Mouse (Mus musculus) heart, embryonic 15.5 days (tissue): ENCODE results near the gene Pde5a. TPM values are rescaled to one million over a fixed set of nuclear protein-coding genes. Genes with fewer than 3 reads are reported as not detected.

Experiments used
- ATAC-seq: fragments of 200-750 bp; cut with Nextera tagmentation; replicated peaks from 2 replicates; pipeline ENCODE4 v1.8.0; 2017; ENCODE audit warnings: low read depth, moderate TSS enrichment; ENCODE audit not compliant: insufficient number of reproducible peaks, insufficient read depth, low FRiP score
- H3K27ac ChIP-seq: fragments of 300-500 bp; sonication (generic); 2 replicates; pipeline ENCODE4 v1.5.1; 2015; ENCODE audit warnings: mild to moderate bottlenecking, inconsistent platforms
- H3K27me3 ChIP-seq: fragments of 300-500 bp; sonication (generic); 2 replicates; pipeline ENCODE4 v1.6.1; 2015; ENCODE audit warnings: inconsistent platforms
- H3K36me3 ChIP-seq: fragments of 300-500 bp; sonication (generic); 2 replicates; pipeline ENCODE4 v1.6.1; 2015; ENCODE audit warnings: mild to moderate bottlenecking, inconsistent platforms
- H3K4me1 ChIP-seq: fragments of 300-500 bp; sonication (generic); replicated peaks from 2 replicates; pipeline ENCODE4 v1.6.1; 2015; ENCODE audit warnings: inconsistent platforms
- H3K4me2 ChIP-seq: fragments of 300-500 bp; sonication (generic); 2 replicates; pipeline ENCODE4 v1.6.1; 2015; ENCODE audit warnings: inconsistent platforms, mild to moderate bottlenecking, moderate library complexity
- H3K4me3 ChIP-seq: fragments of 300-500 bp; sonication (generic); 2 replicates; pipeline ENCODE4 v1.5.1; 2015; ENCODE audit warnings: mild to moderate bottlenecking, inconsistent platforms
- H3K9ac ChIP-seq: fragments of 300-500 bp; sonication (generic); 2 replicates; pipeline ENCODE4 v1.6.1; 2015; ENCODE audit warnings: mild to moderate bottlenecking, inconsistent platforms
- H3K9me3 ChIP-seq: fragments of 300-500 bp; sonication (generic); replicated peaks from 2 replicates; pipeline ENCODE4 v1.6.1; 2016; ENCODE audit warnings: inconsistent platforms
- WGBS: fragments of 180-500 bp; shearing (Covaris S2); methylation state at CpG from one replicate; pipeline ENCODE4 v1.1.7; 2015; ENCODE audit warnings: mixed read lengths; 5-methylcytosine and 5-hydroxymethylcytosine counted together
- polyA plus RNA-seq: library from polyadenylated mRNA; unstranded; fragments of >200 nt; fragmentation: Nextera tagmentation; extraction: Ambion mirVana; gene quantifications from 2 replicates; pipeline ENCODE4 v1.2.1, GENCODE M21; 2015

Gene Pde5a
- polyA plus RNA-seq, 1 experiment from 2014 or later = 2.6 TPM

DNA sequence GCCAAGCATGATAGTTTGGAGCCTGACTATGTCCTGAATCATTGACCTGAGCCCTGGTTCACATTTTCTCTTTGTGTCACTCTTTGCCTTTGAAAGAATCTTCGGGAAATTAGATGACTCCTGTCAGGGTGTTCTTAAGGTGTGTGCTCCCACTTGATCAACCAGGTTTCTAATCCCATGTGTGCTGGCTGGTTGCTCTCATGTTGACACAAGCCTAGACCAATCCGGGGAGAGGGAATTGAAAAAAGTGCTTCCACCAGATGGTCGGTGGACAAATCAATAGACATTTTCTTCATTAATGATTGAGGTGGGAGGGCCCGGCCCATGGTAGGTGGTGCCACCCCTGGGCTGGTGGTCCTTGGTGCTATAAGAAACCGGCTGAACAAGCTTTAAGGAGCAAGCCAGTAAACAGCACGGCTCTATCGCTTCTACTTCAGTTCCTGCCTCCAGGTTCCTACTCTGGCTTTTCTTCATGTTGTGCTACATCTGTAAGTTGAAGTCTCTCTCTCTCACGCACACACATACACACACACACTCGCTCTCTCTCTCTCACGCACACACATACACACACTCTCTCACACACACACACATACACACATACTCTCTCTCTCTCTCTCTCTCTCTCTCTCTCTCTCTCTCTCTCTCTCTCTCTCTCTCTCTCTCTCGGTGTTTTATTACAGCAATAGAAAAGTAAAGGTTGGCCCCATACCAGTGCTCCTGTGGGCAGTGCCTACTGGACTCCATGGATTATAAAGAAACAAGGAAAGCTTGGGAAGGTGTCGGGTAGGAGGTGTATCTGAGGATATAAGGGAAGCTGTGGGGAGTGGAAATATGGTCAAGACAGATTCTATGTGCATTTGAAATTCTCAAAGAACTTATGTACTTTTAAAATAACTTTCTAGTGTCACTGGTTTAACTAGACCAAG lies 132.1 kb downstream of the Pde5a start:
- H3K27ac ChIP-seq = no peak overlapping the region
- no peaks in the 10 kb centered on the region for H3K27me3 ChIP-seq
- H3K9ac ChIP-seq = no peak overlapping the region
- no peak for ATAC-seq
- no peaks in the 10 kb centered on the region for H3K9me3 ChIP-seq
- H3K4me3 ChIP-seq = no peak overlapping the region
- 80% methylated on average over 12 of the region's 12 CpGs for WGBS
- no peaks in the 10 kb centered on the region for H3K36me3 ChIP-seq
- no peak overlapping the region for H3K4me2 ChIP-seq
- no peaks in the 10 kb centered on the region for H3K4me1 ChIP-seq

DNA sequence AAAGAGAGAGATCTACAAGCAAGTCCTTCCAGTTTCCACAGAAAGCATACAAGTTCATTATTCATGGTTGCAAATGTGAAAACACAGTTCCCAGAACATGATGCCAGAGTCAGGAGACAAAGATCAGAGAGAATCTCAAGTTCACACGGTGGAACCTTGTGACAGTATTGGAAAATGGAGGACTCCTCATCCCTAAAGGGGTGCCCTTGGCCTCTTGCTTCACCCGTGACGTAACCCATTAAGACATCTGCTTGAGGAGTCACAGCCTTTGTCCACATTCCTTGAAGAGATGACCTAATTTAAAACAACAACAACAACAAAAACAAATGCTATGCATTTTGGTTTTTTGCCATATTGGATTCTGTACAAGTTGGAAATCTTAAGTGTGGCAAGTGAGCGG lies 136.3 kb downstream of the Pde5a start:
- Histone ChIP-seq H3K4me2 (no peak overlapping the region), H3K27me3 (no peaks in the 10 kb centered on the region), H3K36me3 (no peaks in the 10 kb centered on the region), H3K4me1 (no peaks in the 10 kb centered on the region), H3K9ac (no peak overlapping the region), H3K4me3 (no peak overlapping the region), H3K27ac (no peak overlapping the region), H3K9me3 (no peaks in the 10 kb centered on the region)
- WGBS = 80% methylated on average over 4 of the region's 4 CpGs
- ATAC-seq = no peak

DNA sequence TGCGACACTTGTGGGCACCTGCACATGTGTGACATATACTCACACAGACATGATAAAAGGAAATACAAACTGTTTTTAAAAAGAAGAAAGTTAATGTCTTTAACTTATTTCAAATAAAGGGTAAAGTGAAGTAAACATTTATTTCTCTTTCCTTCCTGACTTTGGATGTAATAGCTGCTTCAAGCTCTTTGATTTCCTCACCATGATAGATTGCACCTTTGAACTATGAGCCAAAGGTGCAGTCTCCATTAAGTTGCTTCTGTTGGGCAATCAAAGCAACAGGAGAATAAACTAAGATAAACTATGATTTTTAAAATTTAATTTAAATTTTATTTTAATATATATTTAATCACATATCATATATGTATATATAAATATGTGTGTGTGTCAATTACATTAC lies 139.5 kb downstream of the Pde5a start:
- Histone ChIP-seq H3K27ac (no peak overlapping the region), H3K36me3 (no peaks in the 10 kb centered on the region), H3K27me3 (no peaks in the 10 kb centered on the region), H3K4me1 (no peaks in the 10 kb centered on the region), H3K9ac (no peak overlapping the region), H3K4me2 (no peak overlapping the region), H3K9me3 (no peaks in the 10 kb centered on the region), H3K4me3 (no peak overlapping the region)
- no peak for ATAC-seq
- WGBS = 100% methylated on average over 1 of the region's 1 CpGs

DNA sequence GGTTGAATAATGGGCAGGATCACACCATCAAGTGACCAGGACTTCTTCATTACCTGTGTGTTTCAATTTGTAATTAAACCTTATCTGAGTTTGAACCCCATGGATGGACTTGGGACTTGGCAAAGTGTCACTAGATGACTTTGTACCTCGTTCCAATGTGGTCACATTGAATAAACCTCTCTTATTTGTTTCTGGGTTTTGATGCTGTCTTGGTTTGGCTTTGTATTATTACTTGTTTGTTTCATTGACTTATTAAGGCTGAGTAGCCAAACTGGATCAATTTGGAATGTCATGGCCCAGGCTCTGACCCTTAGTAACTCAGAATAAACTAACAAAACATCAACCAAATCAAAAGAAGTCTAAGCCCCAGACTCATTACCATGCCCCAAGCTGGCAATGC lies 142.8 kb downstream of the Pde5a start:
- H3K4me1 ChIP-seq = no peaks in the 10 kb centered on the region
- H3K4me3 ChIP-seq = no peak overlapping the region
- H3K9me3 ChIP-seq = no peaks in the 10 kb centered on the region
- H3K27ac ChIP-seq = no peak overlapping the region
- no peak overlapping the region for H3K9ac ChIP-seq
- ATAC-seq = no peak
- H3K36me3 ChIP-seq = no peaks in the 10 kb centered on the region
- no peak overlapping the region for H3K4me2 ChIP-seq
- 71% methylated on average over 1 of the region's 1 CpGs for WGBS
- H3K27me3 ChIP-seq = no peaks in the 10 kb centered on the region

DNA sequence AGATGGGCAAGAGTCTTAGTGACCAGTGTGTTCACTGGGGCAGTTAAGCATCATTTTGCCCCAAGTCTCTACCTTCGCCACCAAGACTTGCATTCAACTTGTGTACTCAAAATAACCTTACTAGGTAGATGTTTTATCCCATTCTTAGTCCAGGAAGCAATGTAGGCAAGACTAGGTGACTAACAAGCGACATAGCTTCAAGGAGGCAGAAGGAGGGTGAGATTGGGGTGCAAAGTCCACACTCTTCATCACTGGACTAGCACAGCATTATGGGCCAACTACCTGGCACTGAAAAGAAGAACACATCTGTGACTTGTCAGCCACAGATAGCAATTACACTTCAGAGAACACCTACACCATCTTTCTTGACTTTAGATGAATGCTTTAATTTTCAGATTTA lies 148.1 kb downstream of the Pde5a start:
- no peak overlapping the region for H3K4me3 ChIP-seq
- H3K36me3 ChIP-seq = no peaks in the 10 kb centered on the region
- no peak overlapping the region for H3K9ac ChIP-seq
- no peak overlapping the region for H3K4me2 ChIP-seq
- H3K27me3 ChIP-seq = no peaks in the 10 kb centered on the region
- H3K9me3 ChIP-seq = no peaks in the 10 kb centered on the region
- no peak overlapping the region for H3K27ac ChIP-seq
- no peaks in the 10 kb centered on the region for H3K4me1 ChIP-seq
- ATAC-seq = no peak
- 84% methylated on average over 2 of the region's 2 CpGs for WGBS

DNA sequence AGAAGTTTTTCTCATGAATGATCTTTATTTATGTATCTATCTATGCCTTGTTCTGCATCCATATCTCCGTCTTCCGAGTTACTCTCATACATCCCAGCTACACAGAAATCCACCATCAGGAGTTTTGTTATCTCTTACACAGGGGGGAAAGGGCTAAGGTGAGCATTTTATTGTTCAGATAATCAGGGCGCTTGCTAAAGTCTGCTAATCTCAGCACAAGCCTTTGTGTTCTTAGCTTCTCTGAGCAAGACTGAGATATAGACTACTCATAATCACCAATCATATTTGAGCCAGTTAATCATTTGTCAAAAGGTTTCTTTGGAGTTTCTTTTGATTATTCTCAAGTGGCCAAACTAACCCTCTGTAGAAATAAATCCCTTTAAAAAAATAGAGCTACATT lies 148.8 kb downstream of the Pde5a start:
- H3K9ac ChIP-seq = no peak overlapping the region
- no peaks in the 10 kb centered on the region for H3K36me3 ChIP-seq
- no peaks in the 10 kb centered on the region for H3K4me1 ChIP-seq
- H3K9me3 ChIP-seq = no peaks in the 10 kb centered on the region
- ATAC-seq = no peak
- WGBS = 79% methylated on average over 3 of the region's 3 CpGs
- no peaks in the 10 kb centered on the region for H3K27me3 ChIP-seq
- H3K4me3 ChIP-seq = no peak overlapping the region
- H3K4me2 ChIP-seq = no peak overlapping the region
- H3K27ac ChIP-seq = no peak overlapping the region

DNA sequence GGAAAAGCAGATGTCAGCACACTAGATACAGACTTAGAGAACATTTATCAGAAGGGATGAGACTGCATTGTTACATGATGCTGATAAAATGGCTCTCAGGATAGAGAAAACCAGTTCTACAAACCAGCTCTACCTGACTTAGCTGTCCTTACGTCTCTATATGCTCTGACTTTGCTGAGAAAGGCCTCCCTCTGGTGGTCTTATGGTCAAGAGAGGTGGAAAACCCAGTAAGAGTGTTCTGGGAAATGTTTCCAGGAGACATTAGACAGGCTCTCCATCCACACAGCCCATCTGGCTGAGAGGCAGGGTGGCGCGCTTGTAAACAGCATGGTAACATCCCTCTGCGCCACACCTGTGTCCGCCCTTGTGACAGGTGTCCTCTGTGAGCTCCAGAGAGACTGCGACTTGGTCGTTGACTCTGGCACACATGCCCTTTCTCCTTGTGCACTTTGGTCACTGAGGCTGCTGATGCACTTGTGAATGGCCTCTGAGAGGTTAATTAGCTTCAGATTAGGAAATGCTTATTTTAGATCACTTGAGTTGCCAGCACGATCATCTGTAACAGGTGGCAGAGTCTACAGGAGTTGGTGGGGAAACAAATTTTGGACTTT lies 150.1 kb downstream of the Pde5a start:
- Histone ChIP-seq H3K4me3 (no peak overlapping the region), H3K27me3 (no peaks in the 10 kb centered on the region), H3K36me3 (no peaks in the 10 kb centered on the region), H3K9ac (no peak overlapping the region), H3K4me1 (no peaks in the 10 kb centered on the region), H3K9me3 (no peaks in the 10 kb centered on the region), H3K4me2 (no peak overlapping the region), H3K27ac (no peak overlapping the region)
- ATAC-seq = no peak
- WGBS = 73% methylated on average over 8 of the region's 8 CpGs

DNA sequence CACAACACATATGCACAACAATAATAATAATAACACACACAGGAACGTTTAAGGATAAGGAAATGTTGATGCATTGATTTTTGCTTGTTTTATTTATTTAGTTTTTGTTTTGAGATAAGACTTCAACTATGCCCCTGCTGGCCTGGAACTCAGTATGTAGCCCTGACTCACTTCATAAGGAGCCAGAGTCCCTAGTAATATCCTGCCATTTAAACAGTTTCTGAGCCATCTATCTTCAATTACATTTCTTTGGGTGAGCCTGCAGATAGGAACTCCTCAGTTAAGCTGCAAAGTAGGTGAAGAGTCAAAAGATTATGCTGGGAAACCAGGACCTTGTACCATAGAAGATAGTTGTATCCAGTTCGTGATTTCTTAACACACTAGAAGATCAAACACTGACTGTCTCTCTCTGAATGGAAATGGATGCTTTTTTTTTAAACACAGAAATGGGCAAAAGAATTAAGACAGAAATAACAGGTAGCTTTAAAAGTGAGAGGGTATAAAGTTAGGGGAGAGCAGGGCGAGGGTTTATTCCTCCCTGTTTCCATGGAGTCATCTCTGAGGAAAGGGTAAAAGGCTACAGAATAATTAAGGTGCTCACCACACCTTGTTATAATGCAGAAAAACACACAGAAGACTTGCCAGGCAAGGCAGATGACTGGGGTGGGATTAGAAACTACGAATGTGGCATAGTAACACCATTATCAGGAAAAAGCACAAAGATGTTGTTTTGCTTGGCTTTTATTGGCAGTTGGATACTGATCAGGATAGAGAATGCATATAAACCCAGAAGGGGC lies 159.0 kb downstream of the Pde5a start:
- Histone ChIP-seq H3K4me2 (no peak overlapping the region), H3K9me3 (no peaks in the 10 kb centered on the region), H3K27me3 (no peaks in the 10 kb centered on the region), H3K36me3 (no peaks in the 10 kb centered on the region), H3K4me3 (no peak overlapping the region), H3K9ac (no peak overlapping the region), H3K27ac (no peak overlapping the region), H3K4me1 (no peaks in the 10 kb centered on the region)
- WGBS = 62% methylated on average over 4 of the region's 4 CpGs
- no peak for ATAC-seq

DNA sequence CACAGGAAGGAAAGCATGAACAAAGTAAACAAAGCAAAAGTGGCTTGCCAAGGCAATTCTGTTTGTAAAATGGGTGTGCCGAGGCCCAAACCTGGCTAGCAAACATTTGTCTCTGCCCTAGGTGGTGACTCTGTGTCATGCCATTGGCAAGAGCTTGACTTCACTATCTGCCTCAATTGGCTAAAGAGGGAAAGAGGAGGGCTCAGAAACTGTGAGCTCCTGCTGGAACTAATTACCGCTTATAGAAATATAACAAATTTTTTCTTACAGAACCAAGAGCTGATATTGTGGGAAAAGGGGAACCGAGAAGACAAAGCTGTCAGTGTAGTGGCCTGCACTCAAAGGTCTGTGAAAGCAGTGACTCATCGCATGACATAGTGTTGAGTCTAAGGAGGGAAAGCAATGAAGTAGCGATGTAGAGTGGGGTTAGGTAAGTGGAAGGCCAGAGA lies 159.6 kb downstream of the Pde5a start:
- no peaks in the 10 kb centered on the region for H3K4me1 ChIP-seq
- ATAC-seq = no peak
- no peaks in the 10 kb centered on the region for H3K36me3 ChIP-seq
- no peak overlapping the region for H3K4me2 ChIP-seq
- H3K27ac ChIP-seq = no peak overlapping the region
- H3K27me3 ChIP-seq = no peaks in the 10 kb centered on the region
- H3K4me3 ChIP-seq = no peak overlapping the region
- H3K9ac ChIP-seq = no peak overlapping the region
- WGBS = 50% methylated on average over 5 of the region's 5 CpGs
- H3K9me3 ChIP-seq = no peaks in the 10 kb centered on the region

DNA sequence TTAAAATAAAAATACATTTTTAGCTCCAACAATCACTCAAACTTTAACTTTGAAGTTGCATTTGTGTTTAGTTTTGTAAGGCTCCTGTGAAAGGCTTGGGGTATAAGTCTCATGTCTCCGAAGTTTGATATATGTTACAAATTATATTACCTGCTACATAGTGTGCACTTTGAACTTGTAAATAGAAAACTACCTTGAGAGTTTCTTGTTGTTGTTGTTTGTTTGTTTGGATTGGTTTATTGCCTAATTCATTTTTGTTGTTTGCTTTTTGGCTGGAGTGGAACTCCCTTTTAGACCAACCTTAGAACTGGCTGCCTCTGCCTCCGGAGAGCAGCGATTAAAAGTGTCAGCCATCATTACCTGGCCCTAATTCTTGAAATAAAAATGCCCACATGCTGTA lies 166.0 kb downstream of the Pde5a start, which contains the start of gene Fabp2:
TSS of gene Fabp2 (plus strand) at position 301 of the 400 bp plus-strand sequence.
- H3K4me3 ChIP-seq = no peak within 1 kb of the TSS
- no peaks in the 10 kb centered on the region for H3K36me3 ChIP-seq
- H3K4me2 ChIP-seq = no peak within 1 kb of the TSS
- no peak within 1 kb of the TSS for H3K9ac ChIP-seq
- 94% methylated on average over 3 of the region's 3 CpGs for WGBS
- H3K4me1 ChIP-seq = no peaks in the 10 kb centered on the region
- no peak within 1 kb of the TSS for H3K27ac ChIP-seq
- no peaks in the 10 kb centered on the region for H3K27me3 ChIP-seq
- no peaks in the 10 kb centered on the region for H3K9me3 ChIP-seq
- no peak for ATAC-seq

DNA sequence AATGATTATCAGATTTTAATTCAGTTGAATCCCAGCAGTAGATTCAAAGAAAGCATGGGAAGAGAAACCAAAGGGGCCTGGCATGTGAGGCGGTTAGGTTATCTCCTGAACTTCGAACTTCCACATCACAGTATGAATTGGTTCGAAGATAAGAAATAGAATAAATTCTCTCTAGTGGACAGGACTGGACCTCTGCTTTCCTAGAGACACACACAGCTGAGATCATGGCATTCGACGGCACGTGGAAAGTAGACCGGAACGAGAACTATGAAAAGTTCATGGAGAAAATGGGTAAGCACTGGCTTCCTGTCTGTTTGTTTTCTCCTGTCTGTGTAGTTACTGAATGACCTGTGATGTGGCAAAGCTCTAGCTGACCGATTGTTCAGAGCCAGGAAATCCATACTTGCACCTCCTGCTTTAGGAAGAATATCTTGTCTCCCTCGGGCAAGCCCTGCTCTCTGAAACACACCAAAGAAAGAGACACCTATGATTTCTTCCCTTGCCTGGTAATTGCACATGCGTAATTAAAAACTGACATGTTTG lies 166.5 kb downstream of the Pde5a start:
- Histone ChIP-seq H3K4me3 (no peak overlapping the region), H3K4me1 (no peaks in the 10 kb centered on the region), H3K27me3 (no peaks in the 10 kb centered on the region), H3K9me3 (no peaks in the 10 kb centered on the region), H3K4me2 (no peak overlapping the region), H3K9ac (no peak overlapping the region), H3K36me3 (no peaks in the 10 kb centered on the region), H3K27ac (no peak overlapping the region)
- ATAC-seq = no peak
- 75% methylated on average over 11 of the region's 11 CpGs for WGBS
